Mouse (Mus musculus): ENCODE results near the gene Pkhd1.
"Not testable (repeated sequence)": the region's sequence is repeated elsewhere in the genome, so short reads cannot be mapped to it uniquely, and the experiment has no call there.

The Pkhd1 gene

DNA sequence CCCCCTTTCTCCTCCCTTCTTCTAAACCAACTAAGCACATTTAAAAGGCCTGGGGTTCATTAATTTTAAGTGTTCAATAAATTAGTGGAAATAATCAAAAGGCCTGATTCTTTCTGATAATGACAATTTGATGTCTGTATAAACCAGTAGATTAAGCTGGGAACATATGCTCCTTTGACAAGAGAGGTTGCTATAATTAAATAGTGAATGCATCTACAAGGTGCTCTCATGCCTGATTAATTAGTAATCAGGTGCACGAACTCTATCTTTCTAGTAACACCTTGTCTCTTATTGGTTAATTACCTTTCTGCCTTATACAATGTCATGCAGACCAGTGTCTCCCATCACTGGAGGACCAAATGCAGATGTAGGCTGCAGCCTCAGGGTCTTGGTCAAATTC, 329.2 kb downstream of the Pkhd1 start:
- no peak for DNase-seq (ENCODE audit: low spot score)

DNA sequence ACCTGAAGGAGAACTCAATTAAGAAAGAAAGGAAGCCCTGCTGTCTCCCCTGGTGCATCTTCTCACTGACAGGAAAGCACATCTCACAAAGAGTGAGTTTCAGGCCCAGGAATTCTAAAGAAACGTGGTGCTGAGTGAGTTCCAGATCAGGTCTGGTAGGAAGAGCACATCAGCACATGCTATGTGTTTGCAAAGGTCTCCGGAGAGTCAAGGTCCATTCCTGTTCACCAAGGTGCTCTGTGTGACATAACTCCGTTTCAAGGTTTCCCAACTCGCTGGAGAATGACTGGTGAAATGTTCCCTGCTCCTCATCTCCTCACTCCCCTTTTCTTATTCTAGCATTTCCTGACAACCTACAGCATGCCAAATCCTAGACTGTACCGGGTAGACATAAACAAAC, 357.5 kb downstream of the Pkhd1 start:
- no peak for DNase-seq (ENCODE audit: low spot score)

DNA sequence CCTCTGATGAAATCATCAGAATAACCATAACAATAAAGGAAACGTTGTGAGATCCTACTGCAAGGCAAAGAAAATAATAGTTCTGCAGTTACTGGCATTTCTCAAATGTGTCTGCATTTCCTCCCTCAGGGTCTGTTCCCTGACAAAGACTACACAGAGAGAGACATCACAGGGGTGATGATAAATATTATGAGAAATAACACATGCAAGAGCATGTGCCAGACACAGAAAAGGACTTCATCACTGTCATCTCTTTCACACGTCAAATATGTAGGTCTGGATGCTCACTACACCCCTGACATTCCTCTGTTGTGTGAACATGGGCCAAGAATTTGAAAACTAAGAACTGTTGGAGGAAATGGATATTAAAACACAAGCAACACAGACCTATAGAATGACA, 369.7 kb downstream of the Pkhd1 start:
- DNase-seq (ENCODE audit: low spot score) = no peak

DNA sequence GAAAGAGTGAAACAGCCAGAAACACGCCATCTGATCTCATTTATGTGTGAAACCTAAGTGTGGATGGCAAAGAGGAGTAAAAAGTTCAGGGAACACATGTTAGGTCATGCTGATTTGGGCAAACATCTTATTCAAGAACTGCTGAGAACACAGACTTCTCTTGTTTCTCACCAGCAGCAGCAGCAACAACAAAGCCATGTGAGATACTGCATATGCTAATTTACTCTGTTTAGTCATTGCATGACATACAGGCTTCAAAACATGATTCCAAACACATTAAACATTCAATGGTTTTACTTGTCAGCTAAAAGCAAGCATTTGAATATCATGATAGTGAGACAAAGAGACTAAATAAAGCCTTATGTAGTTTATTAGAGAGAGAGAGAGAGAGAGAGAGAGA, 401.2 kb downstream of the Pkhd1 start:
- no peak for DNase-seq (ENCODE audit: low spot score)

DNA sequence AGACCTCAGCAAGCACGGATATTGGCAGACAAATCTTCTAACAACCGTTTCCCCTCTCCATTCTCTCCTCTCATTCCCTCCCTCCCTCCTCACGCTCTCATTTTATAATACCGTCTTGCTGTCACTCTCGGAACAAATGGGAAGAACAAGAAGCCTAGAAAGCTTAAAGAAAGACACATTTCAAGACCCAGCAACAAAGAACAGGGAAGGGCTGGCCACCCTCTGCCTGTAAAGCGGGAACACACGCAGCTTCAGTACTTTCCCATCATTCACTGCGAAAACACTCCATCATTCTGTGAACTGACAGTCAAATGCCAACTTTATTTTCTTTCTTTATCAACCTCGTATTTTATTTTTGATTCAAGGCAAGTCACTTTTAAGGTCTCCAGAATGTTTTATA, 427.4 kb downstream of the Pkhd1 start:
- DNase-seq (ENCODE audit: low spot score) = no peak

DNA sequence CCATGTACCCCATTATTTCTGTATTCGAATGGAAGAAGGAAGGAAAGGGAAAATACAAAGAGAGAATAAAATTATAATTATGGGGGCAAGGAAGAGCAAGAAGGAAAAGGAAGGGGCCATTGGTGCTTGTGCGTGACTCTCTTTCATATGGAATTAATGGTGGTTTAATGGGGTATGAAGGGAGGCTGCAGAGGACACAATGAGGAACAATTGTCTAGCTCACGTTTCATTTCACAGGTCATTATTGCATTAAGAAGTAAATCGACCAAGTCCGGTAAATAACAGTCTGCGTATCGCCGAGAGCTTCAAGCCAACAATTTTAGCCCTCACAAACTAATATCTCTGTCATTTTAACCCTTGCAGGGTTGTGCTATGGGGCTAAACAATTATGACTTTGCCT, 437.7 kb downstream of the Pkhd1 start:
- DNase-seq (ENCODE audit: low spot score) = no peak

DNA sequence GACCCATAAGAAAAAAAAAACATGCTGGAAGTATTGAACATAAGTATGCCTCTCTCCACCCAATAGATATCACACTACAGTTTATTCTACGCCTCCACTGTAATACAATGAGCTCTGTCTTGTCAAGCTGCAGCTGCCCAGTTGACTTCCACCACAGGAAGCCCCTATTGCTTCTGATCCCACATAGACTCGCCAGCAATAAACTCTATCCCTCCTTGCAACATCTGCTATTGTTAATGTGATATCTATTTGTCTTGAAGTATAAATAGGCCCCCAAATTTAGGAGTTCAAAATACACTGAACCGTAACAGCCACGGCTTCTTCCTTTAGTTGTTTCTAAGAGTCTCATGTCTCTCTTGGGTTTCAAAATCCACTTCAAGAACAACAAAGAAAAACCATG, 446.7 kb downstream of the Pkhd1 start:
- no peak for DNase-seq (ENCODE audit: low spot score)

DNA sequence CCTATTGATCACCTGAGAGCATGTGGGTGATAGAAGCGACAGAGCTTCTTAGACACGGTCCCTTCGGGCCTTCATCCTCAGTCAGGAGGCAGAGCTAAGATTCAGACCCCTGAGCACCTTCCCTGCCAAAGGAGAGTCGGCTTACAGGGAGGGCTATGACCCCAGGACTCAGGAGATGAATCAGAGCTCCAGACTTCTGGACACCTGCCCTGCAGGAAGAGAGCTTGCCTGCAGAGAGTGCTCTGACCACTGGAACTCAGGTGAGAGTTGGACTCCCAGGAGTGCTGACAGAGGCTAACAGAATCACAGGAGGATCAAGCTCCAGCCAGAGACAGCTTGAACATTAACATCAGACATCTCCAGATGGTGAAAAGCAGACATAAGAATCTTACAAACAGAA, 467.2 kb downstream of the Pkhd1 start:
- DNase-seq (ENCODE audit: low spot score) = not testable (repeated sequence)

DNA sequence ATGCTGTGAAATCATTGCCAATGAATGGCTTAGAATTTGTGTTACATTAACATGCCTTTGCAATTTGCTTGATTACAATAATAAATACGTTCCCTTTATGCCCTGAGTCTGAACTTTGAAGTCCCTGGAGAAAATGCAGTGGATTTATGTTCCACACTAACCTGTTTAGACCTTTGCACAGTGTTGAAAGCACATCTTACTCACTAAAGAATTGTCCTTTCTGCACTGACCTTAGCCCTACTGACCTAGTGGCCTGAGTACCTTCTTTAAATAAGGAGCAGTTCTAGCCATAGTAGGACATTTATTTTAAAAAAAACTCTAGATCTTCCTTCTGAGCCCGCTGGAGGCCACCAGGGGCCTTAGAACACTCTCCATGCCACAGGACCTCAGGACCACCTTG, 467.8 kb downstream of the Pkhd1 start:
- no peak for DNase-seq (ENCODE audit: low spot score)

DNA sequence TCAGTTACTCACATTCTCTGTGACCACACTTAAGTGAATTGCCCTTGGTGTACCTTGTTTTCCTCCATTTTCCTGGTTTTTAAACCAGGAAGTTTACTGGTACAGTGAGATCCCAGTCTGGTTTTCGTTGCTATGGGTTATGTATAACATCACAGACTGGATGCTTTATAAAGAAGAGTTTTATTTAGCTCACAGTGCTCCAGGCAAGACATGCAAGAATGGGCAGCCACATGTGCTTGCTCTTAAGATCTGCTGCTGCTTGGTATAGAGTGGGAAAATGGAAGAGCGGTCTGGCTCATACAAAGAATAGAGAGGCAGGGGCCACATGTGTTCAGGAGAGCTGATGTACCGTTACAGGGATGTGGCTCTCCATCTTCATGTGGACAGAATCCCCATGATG, 481.7 kb downstream of the Pkhd1 start:
- DNase-seq (ENCODE audit: low spot score) = no peak

DNA sequence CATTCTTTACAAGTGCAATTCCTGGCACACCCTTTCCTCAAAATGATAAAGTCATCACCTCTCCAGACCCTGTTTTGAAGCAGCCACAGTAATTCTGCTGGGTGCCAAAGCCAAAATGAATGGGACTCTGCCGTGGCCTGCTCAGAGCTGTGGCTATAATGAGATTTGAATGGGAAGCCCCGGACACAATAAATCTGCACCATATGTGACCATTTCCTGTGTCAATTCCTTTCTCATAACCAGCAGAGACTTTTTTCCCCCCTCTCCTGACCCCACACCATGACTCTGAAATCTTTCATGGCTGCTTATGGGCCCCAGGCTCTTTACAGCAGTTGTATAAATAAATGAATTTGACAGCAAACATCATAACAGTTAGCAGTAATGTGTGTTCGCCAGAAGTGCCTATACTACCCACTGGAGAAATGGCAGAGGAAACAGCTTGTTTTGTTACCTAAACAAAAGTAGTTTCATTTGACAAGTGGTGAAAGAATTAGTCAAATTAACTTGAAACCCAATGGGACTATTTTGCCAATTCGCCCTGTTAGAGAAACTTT, 482.7 kb downstream of the Pkhd1 start:
- no peak for DNase-seq (ENCODE audit: low spot score)

DNA sequence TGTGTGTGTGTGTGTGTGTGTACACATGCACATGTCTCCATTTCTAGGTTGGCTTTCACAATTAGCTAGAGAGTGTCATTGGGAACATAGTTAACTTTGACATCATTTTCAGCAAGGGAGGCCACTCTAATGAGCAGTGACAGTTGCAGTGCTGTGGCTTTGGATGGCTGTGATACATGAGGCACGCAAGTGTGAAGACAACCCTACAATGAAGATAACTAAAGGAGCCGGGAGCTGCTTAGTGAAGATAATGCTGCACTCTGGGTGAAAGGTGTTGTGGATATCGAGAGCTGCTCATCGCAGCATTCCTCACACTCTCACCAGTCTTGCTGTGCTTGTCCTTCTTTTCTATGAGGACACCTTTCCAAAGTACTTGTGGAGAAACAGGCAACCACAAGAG, 484.2 kb downstream of the Pkhd1 start:
- no peak for DNase-seq (ENCODE audit: low spot score)

DNA sequence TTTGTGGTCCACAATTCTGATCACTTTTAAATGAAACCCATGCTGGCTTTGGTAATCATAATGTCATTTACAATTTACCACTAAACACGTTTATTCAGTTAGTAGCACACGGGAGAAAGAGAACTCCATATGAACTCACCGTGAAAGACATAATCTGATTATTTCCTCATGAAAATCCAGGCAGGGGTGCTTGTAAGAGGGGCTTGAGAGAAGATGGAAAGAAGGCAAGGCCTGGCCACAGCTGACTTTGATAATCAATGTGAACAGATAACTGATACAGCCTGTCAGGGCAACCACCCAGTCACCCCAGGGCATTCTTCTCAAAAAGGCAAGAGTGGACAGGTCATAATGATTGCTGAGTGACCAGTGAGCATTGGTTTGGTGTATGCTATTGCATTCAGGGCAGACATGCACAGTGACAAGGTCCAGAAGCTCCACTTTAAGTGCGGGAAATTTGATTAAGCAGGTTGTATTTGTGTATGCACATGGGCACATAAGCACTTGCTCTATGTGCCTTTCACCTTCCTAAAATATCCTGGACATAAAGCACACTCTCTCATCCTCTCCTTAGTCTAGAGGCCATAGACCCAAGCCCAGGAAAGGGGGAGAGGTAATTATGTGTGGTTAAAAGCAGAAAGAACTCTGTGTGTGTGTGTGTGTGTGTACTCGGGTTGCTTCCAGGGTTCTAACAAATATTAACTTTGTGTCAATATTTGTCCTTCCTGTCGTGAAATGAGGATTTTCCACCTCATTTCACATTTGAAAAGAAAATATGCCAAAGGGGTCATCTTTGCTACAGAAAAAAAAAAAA, 485.9 kb downstream of the Pkhd1 start:
- DNase-seq (ENCODE audit: low spot score) = no peak

DNA sequence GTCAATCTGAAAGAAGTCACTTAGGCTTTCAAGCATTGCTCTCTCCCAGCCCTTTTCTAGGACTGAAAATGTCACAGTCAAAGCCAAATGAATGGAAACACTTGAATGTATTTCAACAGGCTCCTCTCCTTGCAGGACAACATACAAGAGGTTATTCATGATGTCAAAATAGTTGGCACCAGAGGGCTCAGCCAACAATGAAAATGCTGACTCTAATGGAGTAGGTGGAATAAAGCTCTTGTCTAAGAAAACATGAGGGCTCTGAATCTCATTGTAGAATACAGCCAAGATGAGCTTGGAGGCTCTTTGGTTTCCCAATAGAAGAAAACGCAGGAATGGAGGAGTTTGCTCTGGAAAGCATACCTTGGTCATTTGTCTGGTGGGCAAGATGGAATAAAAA, 500.5 kb downstream of the Pkhd1 start:
- DNase-seq (ENCODE audit: low spot score) = no peak

DNA sequence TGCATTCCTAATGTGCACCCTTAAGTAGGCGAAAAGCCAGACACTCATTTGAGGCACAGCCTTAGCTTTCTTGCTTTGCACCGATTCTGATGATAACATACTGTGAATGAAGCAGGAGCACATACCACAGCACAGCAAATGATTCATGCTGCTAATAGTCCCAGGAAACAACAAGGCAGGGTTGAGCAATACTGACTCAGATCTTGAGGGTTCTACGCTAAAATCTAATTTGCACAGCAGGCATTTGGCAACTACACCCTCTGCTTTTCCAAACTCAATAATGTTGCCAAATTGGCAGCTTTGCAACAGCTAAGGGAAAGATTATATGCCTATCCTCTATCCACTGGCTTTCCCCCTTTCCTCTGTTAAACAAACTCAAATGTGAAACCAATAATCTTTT, 548.1 kb downstream of the Pkhd1 start:
- DNase-seq (ENCODE audit: low spot score) = no peak

DNA sequence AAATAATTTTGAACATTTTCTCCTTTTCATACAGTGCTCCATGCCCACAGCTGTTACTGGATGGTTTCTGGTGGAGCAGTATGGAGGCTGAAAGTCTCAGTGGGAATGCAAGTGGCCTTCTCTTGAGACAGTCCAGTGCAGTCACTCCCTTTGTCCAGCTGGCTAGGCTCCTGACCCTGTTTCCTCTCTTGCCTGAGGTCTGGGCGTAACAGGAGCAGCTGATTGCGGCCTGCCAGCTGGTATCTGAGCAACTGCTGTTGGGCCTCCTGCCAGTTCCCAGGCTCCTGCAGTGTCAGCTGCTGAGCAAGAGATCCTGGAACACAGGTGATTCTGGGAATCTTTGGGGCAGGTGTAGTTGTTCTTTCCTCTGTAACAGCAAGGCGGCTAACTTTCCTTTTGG, 559.6 kb downstream of the Pkhd1 start:
- DNase-seq (ENCODE audit: low spot score) = peak; percentile 1

DNA sequence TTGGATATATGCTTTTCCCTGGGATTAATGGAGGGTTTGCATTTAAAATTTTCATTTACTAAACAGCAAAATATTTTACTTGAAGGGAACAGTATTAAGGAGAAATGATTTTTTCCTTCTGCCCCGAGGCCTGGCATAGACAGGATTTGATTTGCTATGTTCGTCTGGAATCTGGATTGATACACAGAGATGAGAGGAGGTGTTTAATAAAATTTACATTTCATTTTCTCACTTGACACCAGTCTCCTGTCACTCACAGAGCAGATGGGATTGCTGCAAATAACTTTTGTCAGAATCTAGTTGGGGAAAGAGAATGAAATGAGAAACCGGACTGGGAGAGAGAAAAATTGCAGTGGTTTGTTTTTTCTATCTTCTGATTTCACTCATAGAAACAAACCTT, 578.5 kb downstream of the Pkhd1 start:
- no peak for DNase-seq (ENCODE audit: low spot score)

DNA sequence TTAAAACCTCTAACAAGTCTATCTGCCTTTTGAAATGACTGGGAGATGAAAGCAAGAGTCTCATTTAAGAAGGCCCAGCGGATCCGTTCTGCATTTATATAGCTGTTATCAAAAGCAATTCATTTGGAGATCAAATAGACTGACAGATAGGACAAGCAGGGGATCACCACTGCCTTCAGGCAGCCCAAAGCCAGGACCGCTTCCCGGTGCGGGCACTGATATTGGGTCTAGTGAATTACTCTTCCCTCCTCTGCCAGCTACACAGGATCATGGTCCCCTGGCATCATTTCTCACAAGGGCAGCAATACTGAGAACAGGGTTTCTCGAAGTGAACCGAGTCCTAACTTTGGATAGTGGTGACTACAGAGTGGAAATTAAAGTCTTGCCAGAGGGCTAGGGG, 582.6 kb downstream of the Pkhd1 start:
- DNase-seq (ENCODE audit: low spot score) = no peak

DNA sequence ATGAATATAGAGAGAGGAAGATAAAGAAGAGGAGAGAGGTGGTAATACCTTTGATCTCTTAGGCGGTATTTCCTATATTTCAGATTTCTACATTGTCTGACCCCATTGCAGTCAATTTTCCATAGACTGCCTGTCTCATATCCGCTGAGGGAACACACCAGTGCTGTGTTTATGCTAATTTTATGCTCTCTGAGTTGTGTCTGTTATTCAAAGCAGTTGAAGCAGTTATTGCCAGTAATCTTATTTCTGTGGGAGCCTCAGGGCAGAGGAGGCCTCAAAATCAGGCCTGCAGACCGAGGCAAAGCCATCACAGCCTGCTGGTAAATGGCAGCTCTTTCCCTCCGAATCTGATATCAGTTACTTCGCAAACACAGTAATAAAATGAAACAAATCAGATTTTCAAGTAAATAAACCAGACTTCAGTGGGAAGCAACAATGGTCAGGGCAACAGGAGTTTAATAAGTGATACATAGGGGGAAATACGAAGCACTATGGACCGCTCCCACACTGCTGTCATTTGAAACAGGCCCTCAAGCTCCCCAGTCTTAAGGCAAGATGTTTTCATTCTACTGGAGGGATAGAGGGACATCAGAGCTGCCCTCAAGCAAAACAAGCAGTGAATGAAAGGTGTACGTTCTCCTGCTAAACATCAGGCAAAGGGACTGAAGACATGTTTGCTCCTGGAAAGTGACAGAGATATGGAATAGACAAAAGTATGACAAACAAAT, 599.5 kb downstream of the Pkhd1 start:
- DNase-seq (ENCODE audit: low spot score) = no peak

DNA sequence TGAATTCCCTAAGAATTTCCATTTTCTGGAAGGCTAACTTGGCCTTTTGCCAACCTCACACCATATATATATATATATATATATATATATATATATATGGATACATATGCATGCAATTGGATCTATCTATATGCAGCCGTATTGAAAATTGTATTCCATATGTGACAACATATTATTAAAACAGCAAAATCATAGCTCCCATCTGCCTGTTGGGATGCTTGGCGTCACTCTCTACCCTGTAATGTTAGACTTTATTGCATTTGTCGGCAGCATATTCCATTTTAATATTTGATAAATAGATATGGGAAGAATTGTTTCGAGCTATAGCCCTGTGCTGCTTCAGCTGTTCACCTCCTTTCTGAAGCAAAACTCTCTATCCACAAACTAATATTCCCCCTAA, 600.2 kb downstream of the Pkhd1 start:
- DNase-seq (ENCODE audit: low spot score) = no peak
